Mouse (Mus musculus) ES-Bruce4 (cell line): ENCODE measurements around the gene Scel.

Source experiments
- CTCF ChIP-seq: IDR thresholded peaks from one replicate; pipeline ENCODE4 v1.8.1; 2011; ENCODE audit warnings: low read depth, low read length
- EP300 ChIP-seq: IDR thresholded peaks from 2 replicates; pipeline ENCODE4 v1.6.1; 2011; ENCODE audit warnings: low read depth, low read length; ENCODE audit not compliant: insufficient read depth
- POLR2A ChIP-seq: IDR thresholded peaks from one replicate; pipeline ENCODE4 v1.8.1; 2011; ENCODE audit warnings: low read length; ENCODE audit not compliant: insufficient read depth

GRCm38 (mm10) chr14:103550921-103551320 lies 37.8 kb downstream of the Scel start:
- TF ChIP-seq CTCF (no peak), POLR2A (no peak), EP300 (no peak)
